Mouse (Mus musculus) embryo, embryonic 11 days (tissue): ENCODE data around the gene Rela.
"Not testable (repeated sequence)": the region's sequence is repeated elsewhere in the genome, so short reads cannot be mapped to it uniquely, and the experiment has no call there.

Experiments
- DNase-seq: peaks from one replicate; pipeline ENCODE4 v3.0.0-alpha.2; 2015

Gene Rela

DNA sequence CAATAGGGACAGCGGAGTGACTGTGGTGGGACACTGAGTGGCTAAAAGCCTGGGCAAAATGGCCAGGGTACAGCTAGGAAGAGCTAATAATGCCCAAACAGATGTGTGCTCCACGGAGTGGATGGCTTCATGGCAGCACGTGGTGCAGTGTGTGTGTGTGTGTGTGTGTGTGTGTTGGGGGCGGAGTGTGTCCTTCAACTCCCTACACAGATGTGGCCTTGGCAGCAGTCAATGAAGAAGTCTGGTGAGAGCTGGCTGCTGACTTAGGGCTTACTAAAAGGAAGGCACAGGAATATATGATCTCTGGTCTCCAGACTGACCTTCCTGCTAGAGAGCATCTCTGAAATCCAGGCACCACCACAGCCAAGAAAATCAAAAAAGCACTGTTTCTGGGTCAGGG, 31.1 kb downstream of the Rela start:
- no peak for DNase-seq

DNA sequence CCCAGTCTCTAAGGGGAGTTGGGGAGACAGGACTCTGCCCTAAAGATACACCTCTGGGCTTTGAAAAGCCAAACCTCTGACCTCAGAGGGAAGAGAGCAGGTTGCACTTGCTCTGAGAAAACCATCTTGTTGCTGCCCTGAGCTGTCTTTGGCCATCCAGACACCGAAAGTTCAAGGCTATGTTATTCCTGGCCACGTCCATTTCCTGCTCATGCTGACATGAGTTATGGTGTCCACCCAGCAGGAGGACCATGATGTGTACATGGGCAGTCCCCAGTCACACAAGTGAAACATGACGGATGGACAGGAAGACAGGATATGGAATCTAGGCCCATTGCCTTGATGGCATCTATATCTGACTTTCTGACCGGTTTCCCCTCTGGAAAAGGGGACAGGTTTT, 43.1 kb downstream of the Rela start:
- no peak for DNase-seq

DNA sequence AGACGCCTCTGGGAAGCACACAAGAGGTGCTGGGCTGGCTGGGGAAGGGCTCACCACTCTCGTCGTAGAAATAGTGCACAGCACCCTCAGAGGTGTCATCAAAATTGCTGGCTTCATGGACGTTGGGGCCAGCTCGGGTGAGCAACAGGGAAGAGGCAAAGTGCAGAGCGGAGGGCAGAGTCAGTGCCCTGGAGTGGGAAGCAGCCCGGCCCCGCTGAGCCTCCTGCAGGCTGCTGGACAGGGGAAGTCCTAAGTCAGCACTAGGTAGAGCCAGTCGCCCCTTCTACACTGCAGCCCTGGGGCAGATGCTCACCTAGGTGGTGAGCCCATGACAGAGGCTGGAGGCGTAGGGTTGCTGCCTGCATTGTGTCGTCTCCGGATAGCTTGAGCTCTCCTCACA, 47.0 kb downstream of the Rela start:
- DNase-seq: no peak

DNA sequence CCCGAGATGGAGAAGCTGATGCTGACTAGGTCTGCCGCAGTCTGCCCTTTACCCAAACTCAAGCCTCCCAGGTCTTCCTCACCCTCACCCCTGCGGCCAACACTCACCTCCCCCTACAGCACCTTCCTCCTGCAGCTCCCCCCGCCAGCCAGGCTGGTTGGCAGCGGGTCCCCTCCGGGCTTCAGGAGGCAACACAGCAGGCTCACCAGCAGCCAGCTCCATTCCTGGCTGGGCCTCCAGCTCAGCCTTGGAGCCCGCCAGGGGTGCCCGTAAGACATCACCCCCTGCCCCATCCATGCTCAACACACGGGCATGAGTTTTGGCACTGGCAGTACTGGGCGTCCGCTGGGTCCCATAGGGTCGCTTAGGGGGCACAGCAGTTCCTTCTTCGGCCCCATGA, 47.7 kb downstream of the Rela start:
- DNase-seq: no peak

- DNase-seq: no peak
Observed at GRCm38 (mm10) chr19:5685431-5685830, 48.1 kb downstream of the Rela start.

- no peak for DNase-seq
Observed at GRCm38 (mm10) chr19:5685861-5686260, 48.6 kb downstream of the Rela start.

- no peak for DNase-seq
Observed at GRCm38 (mm10) chr19:5686437-5686836, 49.2 kb downstream of the Rela start.

DNA sequence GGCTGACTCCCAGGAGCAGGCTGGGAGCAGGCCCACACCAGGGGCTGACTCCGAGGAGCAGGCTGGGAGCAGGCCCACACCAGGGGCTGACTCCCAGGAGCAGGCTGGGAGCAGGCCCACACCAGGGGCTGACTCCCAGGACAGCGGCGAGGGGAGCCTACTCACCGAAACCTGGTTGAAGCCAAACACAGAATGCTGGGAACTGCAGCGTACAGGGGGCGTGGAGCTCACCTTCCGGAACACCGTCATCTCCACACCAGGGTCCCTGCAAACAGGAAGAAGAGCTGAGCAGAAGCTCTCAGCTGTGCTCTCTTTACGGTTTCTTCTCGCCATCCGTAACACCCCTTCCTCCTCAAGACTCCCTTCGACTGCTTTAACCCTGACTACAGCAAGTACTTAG, 49.7 kb downstream of the Rela start:
- DNase-seq: not testable (repeated sequence)

DNA sequence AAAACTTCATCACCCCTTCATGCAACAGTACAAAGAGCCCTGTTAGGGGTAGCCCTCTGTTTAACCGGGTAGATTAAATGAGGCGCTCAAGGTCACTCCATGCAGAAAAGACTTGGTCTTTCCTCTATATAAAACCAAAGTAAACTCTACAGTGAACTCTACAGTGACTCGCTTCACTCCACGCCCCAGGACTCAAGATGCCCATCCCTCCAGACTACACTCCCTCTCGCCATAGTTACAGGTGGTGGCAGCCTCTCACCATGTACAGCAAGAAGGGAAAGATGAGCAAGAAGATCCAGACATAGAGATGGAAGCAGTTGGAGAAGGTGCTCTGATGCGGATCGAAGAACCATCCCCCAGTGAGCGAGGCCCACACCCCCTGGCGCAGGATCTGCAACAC, 50.5 kb downstream of the Rela start:
- no peak for DNase-seq

DNA sequence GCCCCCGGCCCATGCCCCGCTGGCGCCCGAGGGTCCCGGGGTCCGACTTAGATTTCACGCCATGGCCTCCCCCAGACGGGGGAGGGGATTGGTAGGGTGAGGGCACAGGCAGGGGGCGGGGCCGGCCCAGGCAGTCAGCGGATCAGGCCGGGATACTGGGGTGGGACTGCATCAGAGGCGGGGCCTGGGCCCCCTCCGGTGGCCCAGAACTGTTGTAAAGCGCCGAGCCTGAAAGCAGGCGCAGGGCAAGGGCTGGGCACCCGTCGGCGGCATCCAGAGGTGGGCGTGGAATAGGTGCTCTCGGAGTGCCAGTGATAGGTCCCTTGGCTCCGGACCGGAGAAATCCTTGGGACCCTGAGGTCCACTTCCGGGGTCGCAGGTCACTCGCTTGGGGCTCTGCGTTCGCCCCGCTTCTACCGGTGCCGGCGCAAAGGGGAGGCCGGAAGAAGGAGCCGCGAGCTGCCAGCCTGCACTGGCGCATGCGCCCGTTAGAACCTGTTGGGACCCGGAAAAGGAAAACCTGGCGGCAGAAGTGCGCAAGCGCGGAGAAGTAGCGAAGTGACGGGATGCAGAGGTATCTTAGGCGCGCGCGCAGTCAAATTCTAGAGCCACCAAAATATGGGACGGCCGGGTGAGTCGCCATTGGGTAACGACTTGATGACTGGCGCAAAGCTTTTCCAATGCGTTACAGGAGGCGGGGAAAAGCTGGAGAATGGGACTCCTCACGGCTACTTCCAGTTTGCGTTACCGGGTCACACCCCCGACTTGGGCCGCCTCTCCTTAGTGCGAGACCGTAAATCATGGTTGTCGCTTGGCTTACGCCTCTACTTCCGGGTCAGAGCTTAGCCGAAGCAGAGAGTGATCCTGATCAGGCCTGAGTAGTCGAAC, 51.2 kb downstream of the Rela start, which contains the start of the genes Map3k11 and Pcnx3:
Gene Map3k11 (plus strand): TSS at position 543 of the 888 bp plus-strand sequence.
Gene Pcnx3 (minus strand): TSS at position 709 of the 888 bp plus-strand sequence.
- peak; percentile 97 for DNase-seq

DNA sequence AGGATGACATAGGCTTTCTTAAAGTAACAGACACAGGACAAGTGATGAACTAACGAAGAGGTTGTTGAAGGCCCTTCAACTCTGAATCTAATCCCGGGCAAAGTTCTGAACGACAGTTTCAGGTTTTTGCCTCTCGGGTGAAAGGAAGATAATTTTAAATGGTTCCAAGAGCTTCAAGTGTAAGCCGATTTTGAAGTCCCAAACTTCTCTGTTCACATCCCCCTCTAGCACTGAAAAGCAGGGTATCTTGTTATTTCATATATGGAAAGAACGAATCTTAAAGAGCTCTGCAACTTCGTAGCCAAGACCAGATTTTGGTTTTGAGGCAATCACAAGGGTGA, 51.8 kb downstream of the Rela start:
- no peak for DNase-seq

GRCm38 (mm10) chr19:5689565-5690342, 52.5 kb downstream of the Rela start:
- peak; percentile 87 for DNase-seq

DNA sequence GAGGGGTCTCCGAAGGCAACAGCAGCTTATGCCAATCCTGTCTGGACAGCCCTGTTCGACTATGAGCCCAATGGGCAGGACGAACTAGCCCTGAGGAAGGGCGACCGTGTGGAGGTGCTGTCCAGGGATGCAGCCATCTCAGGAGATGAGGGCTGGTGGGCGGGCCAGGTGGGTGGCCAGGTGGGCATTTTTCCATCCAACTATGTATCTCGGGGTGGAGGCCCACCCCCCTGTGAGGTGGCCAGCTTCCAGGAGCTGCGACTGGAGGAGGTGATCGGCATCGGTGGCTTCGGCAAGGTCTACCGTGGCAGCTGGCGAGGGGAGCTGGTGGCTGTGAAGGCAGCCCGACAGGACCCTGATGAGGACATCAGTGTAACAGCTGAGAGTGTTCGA, 53.1 kb downstream of the Rela start:
- DNase-seq: no peak

GRCm38 (mm10) chr19:5691601-5692000, 54.3 kb downstream of the Rela start:
- DNase-seq: no peak

- DNase-seq: no peak
Observed at GRCm38 (mm10) chr19:5692086-5692912, 55.0 kb downstream of the Rela start.

DNA sequence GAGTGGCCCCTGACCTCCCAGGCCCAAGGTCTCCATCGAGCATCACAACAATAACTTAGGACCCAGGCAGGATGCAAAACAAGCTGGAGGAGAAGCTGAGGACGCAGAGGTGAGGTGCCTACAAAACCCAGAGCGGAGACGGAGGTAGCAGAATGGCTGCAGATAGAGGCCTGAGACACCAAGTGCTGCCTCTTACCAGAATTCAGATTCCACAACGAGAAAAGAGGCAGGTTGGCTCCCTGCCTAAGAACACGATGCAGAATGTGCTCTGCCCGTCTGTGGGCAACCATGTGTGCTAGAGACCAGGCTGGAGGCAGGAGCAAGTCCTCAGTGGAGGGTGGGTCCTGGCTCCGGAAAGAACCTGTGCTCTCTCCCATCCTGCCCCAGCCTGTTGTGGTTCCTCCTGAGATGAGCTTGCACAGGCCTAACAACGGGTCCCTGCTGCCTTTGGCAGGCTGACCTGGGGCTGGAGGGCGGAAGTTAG, 55.7 kb downstream of the Rela start:
- no peak for DNase-seq

DNA sequence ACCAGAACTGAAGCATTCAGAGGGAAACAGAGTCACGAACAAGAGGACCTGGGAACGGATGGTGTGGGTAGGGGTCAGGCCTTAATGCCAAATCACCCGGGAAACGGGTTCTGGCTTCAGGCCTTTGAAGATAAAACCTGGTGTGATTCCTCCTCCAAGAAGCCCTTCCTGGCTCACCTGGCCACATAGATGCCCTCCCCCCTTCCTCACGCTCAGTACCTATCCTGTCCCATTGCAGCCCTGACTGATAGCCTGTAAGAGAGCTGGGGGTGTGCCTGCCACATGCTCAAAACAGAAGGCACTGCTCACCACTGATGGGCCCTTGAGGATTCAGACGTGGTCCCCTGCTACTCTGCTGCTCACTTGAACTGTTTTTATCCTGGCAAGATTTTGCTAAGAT, 56.5 kb downstream of the Rela start:
- no peak for DNase-seq

DNA sequence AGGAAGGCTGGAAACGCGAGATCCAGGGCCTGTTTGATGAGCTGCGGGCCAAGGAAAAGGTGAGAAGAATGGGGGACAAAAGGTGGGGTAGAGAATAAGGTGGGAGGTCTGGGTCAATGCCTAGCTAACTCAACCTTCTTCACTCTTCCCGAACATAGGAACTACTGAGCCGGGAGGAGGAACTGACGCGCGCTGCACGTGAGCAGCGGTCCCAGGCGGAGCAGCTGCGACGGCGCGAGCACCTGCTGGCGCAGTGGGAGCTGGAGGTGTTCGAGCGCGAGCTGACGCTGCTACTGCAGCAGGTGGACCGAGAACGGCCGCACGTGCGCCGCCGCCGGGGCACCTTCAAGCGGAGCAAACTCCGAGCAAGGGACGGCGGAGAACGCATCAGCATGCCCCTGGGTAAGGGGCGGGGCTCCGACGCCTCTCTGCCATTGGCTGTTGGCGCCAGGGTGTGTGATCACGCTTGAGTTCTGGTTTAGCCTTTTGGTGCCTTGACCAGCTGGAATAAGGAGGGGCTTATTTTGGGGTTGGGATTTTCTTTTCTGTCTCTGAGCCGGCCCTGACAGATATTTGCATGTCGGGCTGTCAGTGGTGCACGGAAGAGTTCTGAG, 58.7 kb downstream of the Rela start:
- peak; percentile 79 for DNase-seq
